Mouse (Mus musculus) lung, adult 18-20 months (tissue): ENCODE results near the gene Adgrf4.

Experiments
- DNase-seq, 2 experiments: peaks; one replicate each; pipeline ENCODE4 v3.0.0; 2022; ENCODE audit warnings: mixed read lengths in 2 of 2

The Adgrf4 gene

DNA sequence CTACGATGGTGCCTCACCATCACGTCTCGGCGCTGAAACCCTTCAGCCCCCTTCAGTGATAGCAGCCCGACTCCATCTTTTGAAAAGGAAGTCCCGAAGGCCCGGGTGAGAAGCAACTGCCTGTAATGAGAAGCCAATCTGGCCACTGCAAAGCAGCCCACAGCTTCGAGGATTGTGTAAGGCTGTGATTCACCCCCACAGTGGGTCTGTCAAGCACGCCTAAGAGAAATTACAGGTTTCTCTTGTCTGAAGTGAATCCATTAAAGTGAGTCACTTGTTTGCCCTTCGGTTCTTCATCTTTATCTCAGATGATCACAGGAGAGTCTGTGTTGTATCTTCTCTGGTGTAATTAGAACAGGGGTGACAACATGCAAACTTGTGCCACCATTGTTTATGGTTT lies at the start of gene Adgrf4:
Gene Adgrf4, minus strand, starts transcription at position 149 of the 400 bp plus-strand sequence.
- no peak for DNase-seq

- DNase-seq: peak; percentile 34 to 49
Observed at GRCm38 (mm10) chr17:42741801-42742217, 49.7 kb upstream of the Adgrf4 start, which contains the start of gene Adgrf2. Gene Adgrf2, minus strand, starts transcription at chr17:42742179.

DNA sequence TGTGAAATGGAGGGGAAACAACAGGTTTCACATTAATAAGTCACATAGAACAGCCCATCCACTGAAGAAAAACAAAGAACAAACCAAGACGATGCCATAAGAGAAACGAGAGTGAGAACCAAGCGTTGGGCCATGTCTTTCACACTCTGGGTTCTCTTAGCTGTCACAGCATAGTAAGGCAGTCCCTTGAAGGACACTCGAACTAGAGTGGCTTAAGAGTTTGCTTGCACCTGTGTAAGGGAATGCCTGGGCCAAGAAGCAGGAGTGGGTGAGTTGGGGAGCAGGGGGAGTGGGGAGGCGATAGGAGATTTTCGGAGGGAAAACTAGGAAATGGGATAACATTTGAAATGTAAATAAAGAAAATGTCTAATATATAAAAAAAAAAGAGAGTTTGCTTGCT lies 46.7 kb upstream of the Adgrf4 start:
- DNase-seq: peak in 1 of 2 experiments; percentile 23

DNA sequence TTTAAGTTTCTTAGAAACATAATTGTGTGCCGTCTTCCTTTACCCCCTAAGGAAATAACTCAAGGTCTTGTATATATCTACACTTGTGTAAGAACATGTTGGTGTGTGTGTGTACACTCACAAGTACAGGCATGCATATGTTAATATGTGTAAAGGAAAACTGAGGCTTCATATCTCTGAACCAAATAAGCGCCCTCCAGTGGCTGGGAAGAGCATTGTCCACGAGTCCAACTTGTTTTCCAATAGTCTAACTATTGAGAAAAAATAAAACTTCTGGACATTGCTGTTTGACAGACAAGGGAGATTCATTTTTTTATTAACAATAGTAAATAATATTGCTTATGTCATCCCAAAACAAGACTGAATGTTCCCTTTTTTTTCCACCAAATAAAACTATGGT lies 25.1 kb upstream of the Adgrf4 start:
- DNase-seq: no peak

- DNase-seq: no peak
Observed at GRCm38 (mm10) chr17:42714991-42715390, 22.9 kb upstream of the Adgrf4 start.

DNA sequence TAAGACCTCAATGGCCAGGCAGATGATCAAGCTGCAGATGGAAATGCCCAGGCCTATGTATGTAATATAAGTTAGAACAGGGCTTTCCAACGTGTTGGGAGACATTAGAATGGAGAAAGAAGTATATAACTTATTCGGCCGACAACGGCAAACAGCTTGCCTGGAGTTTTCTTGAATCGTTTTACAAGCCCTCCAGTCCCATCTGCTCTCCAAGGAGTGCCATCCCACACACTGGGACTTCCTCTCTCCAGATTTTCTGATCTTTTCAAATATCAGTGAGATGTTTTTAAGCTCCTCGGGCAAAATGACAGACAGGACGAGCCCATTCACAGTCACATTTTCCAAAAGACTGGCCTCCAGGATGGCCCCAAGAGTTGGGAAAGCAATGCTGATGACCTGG lies 18.6 kb upstream of the Adgrf4 start:
- no peak for DNase-seq

- DNase-seq: no peak
Observed at GRCm38 (mm10) chr17:42705611-42706010, 13.5 kb upstream of the Adgrf4 start.

DNA sequence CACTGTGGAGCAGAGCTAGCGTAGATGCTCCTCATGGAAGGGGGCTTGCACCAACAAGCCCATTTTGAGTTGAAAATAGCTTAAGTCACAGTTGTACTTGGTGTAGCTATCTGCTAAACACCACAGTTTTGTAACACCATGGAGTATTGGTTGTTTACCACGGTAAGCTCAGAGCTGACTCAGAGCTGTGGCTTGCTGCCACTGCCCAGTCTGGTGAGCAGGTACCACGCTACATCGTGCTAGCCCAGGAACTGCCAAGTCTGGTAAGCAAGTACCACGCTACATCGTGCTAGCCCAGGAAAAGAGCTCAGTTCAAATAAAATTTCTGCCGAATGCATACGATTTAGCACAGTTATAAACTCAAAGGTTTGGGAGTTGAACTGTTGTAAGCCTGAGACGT lies 10.1 kb upstream of the Adgrf4 start:
- DNase-seq: no peak

DNA sequence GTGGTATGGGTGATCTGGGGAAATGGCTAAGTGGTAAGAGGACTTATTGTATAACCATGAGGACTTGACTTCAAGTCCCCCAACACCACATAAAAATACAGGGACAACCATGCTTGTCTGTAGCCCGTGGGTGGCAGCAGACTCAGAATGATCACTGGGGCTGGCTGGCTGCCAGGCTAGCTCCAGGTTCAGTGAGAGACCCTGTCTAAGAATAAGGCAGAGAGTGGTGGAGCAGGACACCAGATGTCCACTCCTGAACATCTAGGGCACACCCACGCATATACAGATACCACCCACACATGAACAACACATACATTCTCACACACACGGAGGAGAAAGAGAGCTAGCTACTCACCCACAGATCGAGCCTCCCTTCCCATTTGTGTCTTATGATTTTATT lies 2.6 kb upstream of the Adgrf4 start:
- DNase-seq: no peak

GRCm38 (mm10) chr17:42690531-42690930 lies 1.6 kb downstream of the Adgrf4 start:
- no peak for DNase-seq

- DNase-seq: peak; percentile 11 to 14
Observed at GRCm38 (mm10) chr17:42658634-42659422, 33.3 kb downstream of the Adgrf4 start.

GRCm38 (mm10) chr17:42643416-42643815 lies 48.7 kb downstream of the Adgrf4 start:
- DNase-seq: no peak

DNA sequence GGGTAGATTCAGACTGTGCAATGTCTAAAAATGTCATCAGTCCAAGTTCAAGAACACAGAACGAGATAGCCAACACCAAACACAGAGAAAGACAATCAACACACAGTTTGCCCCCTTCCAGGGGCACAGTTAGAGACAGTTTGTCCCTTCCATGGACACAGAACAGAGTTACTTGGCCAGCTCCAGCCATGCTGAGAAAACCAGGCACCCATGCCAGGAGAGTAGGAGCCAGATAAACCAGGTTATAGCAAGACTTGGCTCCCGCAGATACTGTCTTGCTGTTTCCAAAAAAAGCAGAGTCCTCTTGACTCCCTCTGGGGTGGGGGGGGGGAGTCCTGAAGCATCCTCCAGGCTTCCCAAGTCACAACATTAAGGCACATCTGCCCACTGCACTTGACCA lies 61.9 kb downstream of the Adgrf4 start:
- no peak for DNase-seq

GRCm38 (mm10) chr17:42613043-42613737 lies 78.9 kb downstream of the Adgrf4 start:
- DNase-seq: peak; percentile 4 to 26

DNA sequence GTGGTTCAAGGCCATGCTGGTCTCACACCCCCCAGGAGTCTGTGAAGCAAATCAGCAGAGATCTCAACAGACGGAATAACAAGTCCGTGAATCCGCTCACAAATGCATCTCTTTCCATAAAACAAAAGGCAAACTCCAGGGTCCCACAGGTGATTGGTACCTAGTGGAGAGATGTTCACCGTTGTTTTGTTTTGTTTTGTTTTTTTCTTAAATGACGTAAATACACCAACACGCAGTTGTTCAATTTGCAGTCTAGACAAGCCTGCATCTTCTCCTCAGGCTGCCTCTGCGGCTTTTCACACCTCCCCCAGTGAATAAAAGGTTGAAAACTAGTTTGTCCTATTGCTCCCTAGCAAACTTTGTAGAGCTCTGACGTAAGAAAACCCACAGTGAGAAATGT lies 80.8 kb downstream of the Adgrf4 start, which contains the start of gene Opn5:
Gene Opn5, minus strand, starts transcription at position 101 of the 400 bp plus-strand sequence.
- no peak for DNase-seq

GRCm38 (mm10) chr17:42608270-42608669 lies 83.8 kb downstream of the Adgrf4 start:
- DNase-seq: no peak
